Mouse (Mus musculus) myocyte (in vitro differentiated cells): ENCODE results near the gene Gm5129. TPM values are rescaled to one million over a fixed set of nuclear protein-coding genes. Genes with fewer than 3 reads are reported as not detected.
A peak's percentile ranks its signal among the peaks of the same experiment; 100 is the strongest.

Source experiments
- H3K27me3 ChIP-seq: one replicate; pipeline ENCODE4 v1.6.1; 2011; ENCODE audit not compliant: control insufficient read depth, insufficient read depth, insufficient read length
- H3K36me3 ChIP-seq: one replicate; pipeline ENCODE4 v1.6.1; 2011; ENCODE audit not compliant: control insufficient read depth, insufficient read depth
- H3K4me2 ChIP-seq: one replicate; pipeline ENCODE4 v1.6.1; 2011; ENCODE audit warnings: low read depth, control low read depth
- H3K4me3 ChIP-seq: one replicate; pipeline ENCODE4 v1.5.1; 2011; ENCODE audit warnings: mild to moderate bottlenecking, control low read depth, moderate library complexity
- H3K79me2 ChIP-seq: one replicate; pipeline ENCODE4 v1.6.1; 2011; ENCODE audit not compliant: control insufficient read depth, insufficient read depth
- H3ac ChIP-seq: one replicate; pipeline ENCODE4 v1.6.1; 2011; ENCODE audit not compliant: control insufficient read depth, insufficient read length
- CEBPB ChIP-seq: IDR thresholded peaks from 2 replicates; pipeline ENCODE4 v1.6.1; 2011; ENCODE audit warnings: mild to moderate bottlenecking, moderate library complexity; ENCODE audit not compliant: poor library complexity, insufficient read depth, severe bottlenecking
- E2F4 ChIP-seq: IDR thresholded peaks from one replicate; pipeline ENCODE4 v1.6.1; 2011; ENCODE audit warnings: mild to moderate bottlenecking, control low read depth, moderate library complexity; ENCODE audit not compliant: insufficient read depth
- MAX ChIP-seq: IDR thresholded peaks from one replicate; pipeline ENCODE4 v1.6.1; 2011; ENCODE audit warnings: low read depth, mild to moderate bottlenecking, control low read depth
- MYOD1 ChIP-seq, 3 experiments: IDR thresholded peaks; one replicate each; pipeline ENCODE4 v1.6.1; 2011; ENCODE audit warnings: control low read depth in 2 of 3, low read depth in 2 of 3, mild to moderate bottlenecking in 2 of 3, moderate library complexity in 1 of 3; ENCODE audit not compliant: insufficient read length in 2 of 3, control insufficient read depth in 1 of 3
- MYOG ChIP-seq, 3 experiments: IDR thresholded peaks; one replicate each; pipeline ENCODE4 v1.6.1; 2011; ENCODE audit warnings: control low read depth in 2 of 3, low read depth in 2 of 3, mild to moderate bottlenecking in 2 of 3; ENCODE audit not compliant: insufficient read length in 2 of 3, control insufficient read depth in 1 of 3, insufficient read depth in 1 of 3
- POLR2A ChIP-seq: IDR thresholded peaks from one replicate; pipeline ENCODE4 v1.6.1; 2011; ENCODE audit warnings: low read depth, mild to moderate bottlenecking, control low read depth, moderate library complexity; ENCODE audit not compliant: insufficient read length
- POLR2AphosphoS2 ChIP-seq: IDR thresholded peaks from one replicate; pipeline ENCODE4 v1.6.1; 2011; ENCODE audit warnings: low read depth, control low read depth; ENCODE audit not compliant: insufficient read length
- REST ChIP-seq: IDR thresholded peaks from one replicate; pipeline ENCODE4 v1.6.1; 2011; ENCODE audit warnings: mild to moderate bottlenecking, control low read depth, moderate library complexity; ENCODE audit not compliant: insufficient read depth, insufficient read length
- SRF ChIP-seq: IDR thresholded peaks from one replicate; pipeline ENCODE4 v1.6.1; 2011; ENCODE audit warnings: low read depth; ENCODE audit not compliant: control insufficient read depth, insufficient read length
- TCF12 ChIP-seq: IDR thresholded peaks from one replicate; pipeline ENCODE4 v1.6.1; 2011; ENCODE audit warnings: mild to moderate bottlenecking, control low read depth; ENCODE audit not compliant: poor library complexity, insufficient read depth, severe bottlenecking
- TCF3 ChIP-seq: IDR thresholded peaks from one replicate; pipeline ENCODE4 v1.6.1; 2011; ENCODE audit warnings: low read depth, control low read depth; ENCODE audit not compliant: insufficient read length
- USF1 ChIP-seq: IDR thresholded peaks from one replicate; pipeline ENCODE4 v1.6.1; 2011; ENCODE audit warnings: low read depth, mild to moderate bottlenecking, control low read depth, moderate library complexity
- polyA plus RNA-seq: library from polyadenylated mRNA; unstranded; fragments of >200 nt; fragmentation: generic; extraction: Trizol; gene quantifications from one replicate; pipeline ENCODE4 v1.2.1, GENCODE M21; 2012; ENCODE audit warnings: missing spikeins

Gene Gm5129
- polyA plus RNA-seq, 1 experiment: 0.40 TPM

GRCm38 (mm10) chr5:29740651-29741050 lies 4.9 kb upstream of the Gm5129 start:
- no peak for TF ChIP-seq USF1
- TF ChIP-seq MYOD1 (IDR thresholded peaks at IDR 0.05; ENCODE audit: control insufficient read depth in 1 of 3, insufficient read length in 2 of 3, low read depth in 2 of 3): no peak
- TF ChIP-seq MYOG (IDR thresholded peaks at IDR 0.05; ENCODE audit: control insufficient read depth in 1 of 3, insufficient read depth in 1 of 3, insufficient read length in 2 of 3, low read depth in 2 of 3): no peak
- TF ChIP-seq REST: no peak
- TF ChIP-seq POLR2A: no peak
- TF ChIP-seq E2F4: no peak
- no peak for TF ChIP-seq TCF12
- TF ChIP-seq TCF3: no peak
- no peak for TF ChIP-seq SRF
- TF ChIP-seq POLR2AphosphoS2: no peak
- TF ChIP-seq MAX: no peak
- TF ChIP-seq CEBPB: no peak
- no peaks in the 10 kb centered on the region for H3K27me3 ChIP-seq
- H3K79me2 ChIP-seq: peaks cover 97% of the 10 kb centered on the region
- H3K4me3 ChIP-seq: no peak overlapping the region
- H3K36me3 ChIP-seq: peaks cover 5% of the 10 kb centered on the region
- H3K4me2 ChIP-seq: no peak overlapping the region
- H3ac ChIP-seq: no peak overlapping the region

GRCm38 (mm10) chr5:29738076-29738475 lies 2.3 kb upstream of the Gm5129 start:
- TF ChIP-seq TCF3 (no peak), USF1 (no peak), TCF12 (no peak), CEBPB (no peak), MYOD1 (IDR thresholded peaks at IDR 0.05; ENCODE audit: control insufficient read depth in 1 of 3, insufficient read length in 2 of 3, low read depth in 2 of 3) (no peak), POLR2A (no peak)
- Histone ChIP-seq H3K4me2 (peak overlapping the region; percentile 83), H3K4me3 (no peak overlapping the region)

GRCm38 (mm10) chr5:29737471-29737870 lies 1.7 kb upstream of the Gm5129 start:
- TF ChIP-seq MYOD1 (IDR thresholded peaks at IDR 0.05; ENCODE audit: control insufficient read depth in 1 of 3, insufficient read length in 2 of 3, low read depth in 2 of 3): no peak
- no peak for TF ChIP-seq MYOG (IDR thresholded peaks at IDR 0.05; ENCODE audit: control insufficient read depth in 1 of 3, insufficient read depth in 1 of 3, insufficient read length in 2 of 3, low read depth in 2 of 3)
- no peak for TF ChIP-seq REST
- peak overlapping the region; percentile 98 for H3K4me3 ChIP-seq
- peaks cover 5% of the 10 kb centered on the region for H3K36me3 ChIP-seq
- peaks cover 66% of the 10 kb centered on the region for H3K79me2 ChIP-seq
- H3K4me2 ChIP-seq: peak overlapping the region; percentile 83
- no peaks in the 10 kb centered on the region for H3K27me3 ChIP-seq
- no peak overlapping the region for H3ac ChIP-seq

More at GRCm38 (mm10) chr5:29738076-29738475, 2.3 kb upstream of the Gm5129 start:
- Histone ChIP-seq H3K36me3 (peaks cover 5% of the 10 kb centered on the region), H3ac (no peak overlapping the region), H3K27me3 (no peaks in the 10 kb centered on the region), H3K79me2 (peaks cover 72% of the 10 kb centered on the region)

- Histone ChIP-seq H3K36me3 (no peaks in the 10 kb centered on the region), H3K4me3 (peak overlapping the region; percentile 98), H3ac (peak overlapping the region; percentile 93), H3K79me2 (peaks cover 60% of the 10 kb centered on the region), H3K27me3 (no peaks in the 10 kb centered on the region), H3K4me2 (peak overlapping the region; percentile 83)
- TF ChIP-seq POLR2A (no peak), TCF12 (no peak), TCF3 (no peak), SRF (no peak), E2F4 (no peak), USF1 (no peak), CEBPB (no peak), POLR2AphosphoS2 (no peak), MYOG (IDR thresholded peaks at IDR 0.05; ENCODE audit: control insufficient read depth in 1 of 3, insufficient read depth in 1 of 3, insufficient read length in 2 of 3, low read depth in 2 of 3) (no peak), MAX (no peak), REST (no peak), MYOD1 (IDR thresholded peaks at IDR 0.05; ENCODE audit: control insufficient read depth in 1 of 3, insufficient read length in 2 of 3, low read depth in 2 of 3) (no peak)
These were observed 1.2 kb upstream of the Gm5129 start for GRCm38 (mm10) chr5:29736942-29737341.

GRCm38 (mm10) chr5:29736073-29736900 lies 551 bp upstream of the Gm5129 start:
- H3K36me3 ChIP-seq: no peaks in the 10 kb centered on the region

More at GRCm38 (mm10) chr5:29736073-29736900, 551 bp upstream of the Gm5129 start:
- TF ChIP-seq MAX (no peak), CEBPB (no peak), MYOG (IDR thresholded peaks at IDR 0.05; ENCODE audit: control insufficient read depth in 1 of 3, insufficient read depth in 1 of 3, insufficient read length in 2 of 3, low read depth in 2 of 3) (peak in 1 of 3 experiments; percentile 24), POLR2A (no peak), USF1 (no peak)
- H3K79me2 ChIP-seq: peaks cover 54% of the 10 kb centered on the region
- peak overlapping the region; percentile 98 for H3K4me3 ChIP-seq
- peak overlapping the region; percentile 93 for H3ac ChIP-seq
- H3K4me2 ChIP-seq: peak overlapping the region; percentile 83
- no peaks in the 10 kb centered on the region for H3K27me3 ChIP-seq
